Comparison of ENCODE assay signal across 8 mouse cellular contexts in genomic region chr4:128993675-128994074, GRCm38 (mm10). TPM values are rescaled to one million over a fixed set of nuclear protein-coding genes. Genes with fewer than 3 reads are reported as not detected.
A peak's percentile ranks its signal among the peaks of the same experiment; 100 is the strongest.
DNase-seq lines count a peak whose midpoint lies in the region; ATAC-seq and TF ChIP-seq lines count a peak whose summit lies in the region.

No protein-coding gene starts in this region.

- peak overlapping the region; percentile 78 for H3K27ac ChIP-seq in embryonic facial prominence, embryonic 13.5 days
- peak overlapping the region; percentile 78 for H3K27ac ChIP-seq in kidney, postnatal 0 days
- no peak overlapping the region for H3K27ac ChIP-seq in neural tube, embryonic 12.5 days

- TF ChIP-seq CTCF in kidney, postnatal 0 days (IDR thresholded peaks at IDR 0.05; ENCODE audit: low read depth) = no peak

- peaks cover 39% of the 10 kb centered on the region for H3K4me1 ChIP-seq in embryonic facial prominence, embryonic 13.5 days
- H3K4me1 ChIP-seq in kidney, postnatal 0 days (replicated peaks; ENCODE audit: insufficient read depth, low read length) = 0 out of 2 replicates have a peak, but pooled peaks cover 17% of the 10 kb centered on the region
- peaks cover 20% of the 10 kb centered on the region for H3K4me1 ChIP-seq in neural tube, embryonic 12.5 days

- peak overlapping the region; percentile 97 for H3K4me3 ChIP-seq in embryonic facial prominence, embryonic 13.5 days
- peak overlapping the region; percentile 67 for H3K4me3 ChIP-seq in kidney, postnatal 0 days (replicated peaks; ENCODE audit: low read depth, low read length)
- H3K4me3 ChIP-seq in neural tube, embryonic 12.5 days = peak overlapping the region; percentile 82

- H3K36me3 ChIP-seq in embryonic facial prominence, embryonic 13.5 days = peaks cover 14% of the 10 kb centered on the region; the same call in 1 of the 2 replicates
- H3K36me3 ChIP-seq in kidney, postnatal 0 days (ENCODE audit: insufficient read depth, low read length) = no peaks in the 10 kb centered on the region
- H3K36me3 ChIP-seq in neural tube, embryonic 12.5 days = no peaks in the 10 kb centered on the region

- H3K27me3 ChIP-seq in embryonic facial prominence, embryonic 13.5 days = no peaks in the 10 kb centered on the region
- H3K27me3 ChIP-seq in kidney, postnatal 0 days (ENCODE audit: insufficient read depth, low read length) = no peaks in the 10 kb centered on the region
- H3K27me3 ChIP-seq in neural tube, embryonic 12.5 days (replicated peaks) = 0 out of 2 replicates have a peak, but pooled peaks cover 2% of the 10 kb centered on the region

- WGBS in embryonic facial prominence, embryonic 13.5 days = 2% methylated on average over 12 of the region's 12 CpGs
- WGBS in kidney, postnatal 0 days = under 1% methylated on average over 12 of the region's 12 CpGs
- WGBS in neural tube, embryonic 12.5 days = 4% methylated on average over 12 of the region's 12 CpGs

- peak overlapping the region; percentile 88 for H3K9ac ChIP-seq in embryonic facial prominence, embryonic 13.5 days
- H3K9ac ChIP-seq in kidney, postnatal 0 days (ENCODE audit: low read depth, low read length) = peak overlapping the region; percentile 77
- peak overlapping the region; percentile 74 for H3K9ac ChIP-seq in neural tube, embryonic 12.5 days

- H3K9me3 ChIP-seq in embryonic facial prominence, embryonic 13.5 days = no peaks in the 10 kb centered on the region
- no peaks in the 10 kb centered on the region for H3K9me3 ChIP-seq in kidney, postnatal 0 days (replicated peaks; ENCODE audit: low read length)
- no peaks in the 10 kb centered on the region for H3K9me3 ChIP-seq in neural tube, embryonic 12.5 days

- DNase-seq in embryo, embryonic 10 days (ENCODE audit: low spot score) = peak; percentile 25
- DNase-seq in embryo, embryonic 9.5 days (ENCODE audit: extremely low spot score) = no peak
- peak; percentile 23 for DNase-seq in CD4-positive helper T cell, adult 2 months (ENCODE audit: low read depth, low spot score)
- DNase-seq in kidney, postnatal 0 days (ENCODE audit: low spot score) = no peak
- no peak for DNase-seq in frontal cortex, postnatal 10 days (ENCODE audit: low spot score in 2 of 2)
- no peak for DNase-seq in lung, postnatal 10 days

- peak overlapping the region; percentile 86 for H3K4me2 ChIP-seq in embryonic facial prominence, embryonic 13.5 days
- H3K4me2 ChIP-seq in kidney, postnatal 0 days (ENCODE audit: low read length) = peak overlapping the region; percentile 93
- H3K4me2 ChIP-seq in neural tube, embryonic 12.5 days (replicated peaks) = peak overlapping the region; percentile 93

- no peak for ATAC-seq in embryonic facial prominence, embryonic 13.5 days (ENCODE audit: insufficient number of reproducible peaks, insufficient read depth, low FRiP score, low TSS enrichment, low read depth)
- ATAC-seq in kidney, postnatal 0 days (replicated peaks; ENCODE audit: low FRiP score, low read depth) = no peak
- ATAC-seq in neural tube, embryonic 12.5 days (ENCODE audit: low FRiP score, low read depth) = peak; percentile 45

RNA-seq across cellular contexts. Expression of gene Ak2, which starts 1.9 kb away (rescaled TPM):
- 180 and 194 TPM in 2 replicates for polyA plus RNA-seq in embryonic facial prominence, embryonic 13.5 days (2015; fragmentation: Nextera tagmentation; extraction: Ambion mirVana)
- polyA plus RNA-seq in kidney, postnatal 0 days (2015; fragmentation: Nextera tagmentation; extraction: Ambion mirVana) = 173 and 188 TPM in 2 replicates
- 124 and 127 TPM in 2 replicates for polyA plus RNA-seq in neural tube, embryonic 12.5 days (2016; fragmentation: Nextera tagmentation; extraction: Ambion mirVana)

RNA-seq across cellular contexts. Expression of gene Azin2, which starts 31.4 kb away (rescaled TPM):
- polyA plus RNA-seq in embryonic facial prominence, embryonic 13.5 days (2015; fragmentation: Nextera tagmentation; extraction: Ambion mirVana) = 31.5 and 36.3 TPM in 2 replicates
- polyA plus RNA-seq in kidney, postnatal 0 days (2015; fragmentation: Nextera tagmentation; extraction: Ambion mirVana) = 21.5 and 23.0 TPM in 2 replicates
- polyA plus RNA-seq in neural tube, embryonic 12.5 days (2016; fragmentation: Nextera tagmentation; extraction: Ambion mirVana) = 14.4 and 17.5 TPM in 2 replicates

Comparison
In these comparisons a context has a peak if more than half of its experiments do, and no peak if none do; other contexts are left out.
1. DNase-seq: peak in embryo, embryonic 10 days (single experiment) and CD4-positive helper T cell, adult 2 months (single experiment); none in embryo, embryonic 9.5 days (single experiment), kidney, postnatal 0 days (single experiment), frontal cortex, postnatal 10 days (0 of 2) and lung, postnatal 10 days (single experiment).
2. Peak in every context shown above with its lines, with median percentiles within 50 percentile points of each other: H3K4me2 ChIP-seq, H3K4me3 ChIP-seq and H3K9ac ChIP-seq.